Mouse (Mus musculus): ENCODE data around the gene Echs1.

The Echs1 gene

DNA sequence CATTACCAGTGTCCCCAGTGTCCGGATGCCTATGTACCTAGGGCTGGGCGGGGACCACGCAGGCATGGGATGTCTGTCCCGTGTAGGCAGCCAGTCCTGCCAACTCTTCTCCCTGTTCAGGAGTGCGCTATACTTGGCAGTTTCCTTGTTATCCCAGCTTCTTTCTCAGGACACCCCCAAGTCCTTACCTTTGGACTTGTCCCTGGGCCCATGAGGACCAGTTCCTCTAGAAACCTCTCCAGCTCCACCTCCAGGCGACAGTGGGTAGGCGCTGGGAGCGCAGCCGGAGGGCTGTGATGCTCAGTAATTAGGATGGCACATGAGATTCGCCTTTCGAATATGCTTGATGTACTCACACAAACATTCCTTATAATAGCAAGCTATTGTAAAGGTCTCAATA lies 54.0 kb downstream of the Echs1 start:
- peak; percentile 34 for DNase-seq (ENCODE audit: low read depth, low spot score)

DNA sequence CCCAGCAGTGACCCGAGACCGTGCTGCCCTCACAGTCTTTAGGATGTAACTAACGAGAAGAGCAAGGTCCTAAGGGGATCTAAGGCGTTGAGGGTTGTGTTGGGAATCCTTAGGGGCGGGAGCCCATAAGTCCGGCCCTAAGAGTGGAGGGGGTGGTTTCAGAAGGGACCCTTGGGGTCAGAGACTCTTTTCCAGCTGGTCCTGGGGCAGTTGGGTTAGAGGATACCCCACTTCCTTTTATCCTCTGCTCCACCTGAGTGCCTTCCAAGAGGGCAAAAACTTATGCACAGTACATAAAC lies 54.5 kb downstream of the Echs1 start:
- no peak for DNase-seq (ENCODE audit: low read depth, low spot score)

DNA sequence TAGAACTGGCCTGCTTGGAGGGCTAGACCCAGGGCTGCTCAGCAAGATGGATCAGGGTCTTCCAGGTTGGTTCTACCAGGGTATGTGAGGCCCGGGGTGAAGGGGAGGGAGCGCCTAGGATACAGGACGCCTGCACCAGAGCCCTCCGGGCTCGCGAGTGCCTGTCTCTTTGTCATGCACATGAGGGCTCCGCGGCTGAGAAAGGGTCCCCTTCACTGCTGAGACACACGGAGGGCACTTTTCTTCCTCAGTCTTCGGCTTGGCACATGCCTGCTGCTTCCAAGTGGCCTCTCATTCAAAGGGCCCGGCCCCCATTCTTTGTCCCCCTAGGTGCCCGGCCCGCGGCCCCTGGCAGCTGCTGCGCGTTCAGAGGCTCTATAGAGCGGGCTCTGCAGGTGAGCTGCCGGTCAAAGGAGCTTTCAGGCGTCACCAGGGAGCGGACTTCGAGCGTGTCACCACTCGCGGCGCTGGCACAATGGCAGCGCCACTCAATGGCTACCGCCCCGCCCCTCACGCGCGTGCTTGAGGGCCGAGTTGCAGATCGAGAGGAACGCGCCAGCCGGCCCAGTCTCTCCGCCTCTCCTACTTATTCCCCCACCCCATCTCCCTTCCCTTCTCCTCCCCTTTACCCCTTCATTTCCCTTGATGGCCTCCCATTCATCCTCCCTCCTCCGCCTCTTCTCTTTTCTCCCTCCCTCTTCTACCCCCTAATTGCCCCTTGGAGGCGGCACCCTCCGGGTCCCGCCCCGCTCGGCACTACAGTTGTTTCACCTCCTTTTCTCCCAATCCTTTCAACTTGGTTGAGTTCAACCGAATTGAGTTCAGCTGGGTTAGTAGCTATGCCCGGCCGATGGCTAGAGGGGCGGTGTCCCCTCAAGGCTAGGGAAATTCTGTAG lies 55.1 kb downstream of the Echs1 start:
- peak; percentile 29 for DNase-seq (ENCODE audit: low read depth, low spot score)

DNA sequence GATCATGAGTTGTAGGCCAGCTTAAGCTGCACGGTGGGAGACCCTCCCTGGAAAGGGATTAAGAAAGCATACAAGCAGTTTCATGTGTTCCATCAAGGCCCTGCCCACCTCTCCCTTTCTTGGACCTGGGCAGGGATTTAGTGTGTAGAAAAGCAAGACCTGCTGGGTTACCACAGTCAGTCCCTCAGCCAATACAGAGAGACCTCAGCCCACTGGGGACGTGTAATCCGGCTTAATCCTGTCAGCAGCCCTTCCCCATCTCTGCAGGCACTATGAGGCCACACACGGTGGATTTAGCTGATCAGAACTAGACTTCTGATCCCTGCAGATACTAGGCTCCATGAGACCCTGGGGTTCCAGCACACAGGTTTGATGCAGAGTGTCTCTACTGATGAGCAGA lies 56.7 kb downstream of the Echs1 start:
- no peak for DNase-seq (ENCODE audit: low read depth, low spot score)

DNA sequence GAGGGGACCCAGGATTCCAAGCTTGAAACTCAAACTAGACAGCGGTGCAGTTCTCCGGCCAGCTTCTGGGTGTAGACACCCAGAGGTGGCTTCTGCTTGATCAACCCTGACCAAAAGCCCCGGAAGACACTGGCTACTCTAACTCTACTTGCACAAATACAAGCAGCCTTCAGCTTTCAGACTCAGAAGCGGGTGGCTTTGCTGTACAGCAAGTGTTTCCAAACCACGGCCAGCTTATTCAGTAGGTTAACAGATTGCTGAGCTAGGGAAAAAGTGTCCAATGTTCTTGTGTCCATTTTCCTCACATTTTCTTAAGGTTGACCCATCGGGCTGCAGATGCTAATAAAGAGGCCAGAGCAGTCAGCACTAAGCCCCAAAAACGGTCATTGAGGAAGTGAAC lies 57.7 kb downstream of the Echs1 start:
- no peak for DNase-seq (ENCODE audit: low read depth, low spot score)

DNA sequence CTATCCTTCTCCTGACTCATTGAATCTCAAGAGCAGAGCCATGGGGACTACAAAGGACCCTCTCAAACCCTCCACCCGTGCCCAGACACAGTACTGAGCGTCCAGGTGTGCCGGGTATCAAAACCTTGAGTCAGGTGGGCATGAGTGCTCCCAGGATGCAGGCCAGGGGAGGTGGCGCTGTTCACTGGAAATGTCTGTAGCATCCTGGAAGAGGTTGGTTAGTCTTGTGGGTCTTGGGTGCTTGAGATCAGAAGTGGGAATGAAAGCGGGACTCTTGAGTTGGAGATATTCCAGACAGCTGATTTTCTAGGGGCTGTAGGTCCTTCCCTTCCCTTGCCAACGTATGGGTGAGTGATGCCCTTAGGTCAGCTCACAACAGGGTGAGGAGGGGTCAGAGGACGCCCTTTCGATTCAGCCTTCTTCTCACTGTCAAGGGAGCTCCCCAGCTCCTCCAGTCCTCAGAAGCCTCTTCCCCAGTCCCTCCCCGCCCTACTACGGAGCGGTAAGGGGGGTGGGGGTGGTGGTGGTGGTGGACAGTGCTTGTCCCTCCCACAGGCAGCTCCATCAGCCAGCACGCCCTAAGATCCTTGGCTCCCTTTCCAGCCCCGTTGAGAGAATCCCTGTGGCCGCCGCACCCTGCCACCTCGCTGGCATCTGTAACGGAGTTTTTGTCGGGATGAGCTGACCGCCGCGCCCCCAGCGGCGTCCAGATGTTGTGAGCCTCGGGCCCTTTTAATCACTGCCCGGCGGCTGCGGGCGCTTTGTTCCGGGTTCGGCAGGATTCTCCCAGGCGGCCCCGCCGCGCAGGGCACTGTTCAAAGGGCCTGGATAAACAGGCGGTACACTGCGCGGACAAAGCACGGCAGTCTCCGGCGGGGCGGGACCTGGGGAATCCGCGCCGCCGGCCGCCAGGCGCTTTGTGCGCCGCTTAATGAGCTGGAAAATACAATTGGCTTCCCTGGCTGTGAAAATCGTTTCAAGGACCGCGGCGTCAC lies 58.6 kb downstream of the Echs1 start:
- no peak for DNase-seq (ENCODE audit: low read depth, low spot score)
